Mouse (Mus musculus) forebrain, embryonic 11.5 days (tissue): ENCODE measurements at regions not wholly inside any gene's neighbourhood (a gene's known extent, or its start where the extent isn't known, plus 50 kb on each side); places are given as distances from the start of the nearest gene placed in this dataset.
"Not testable (repeated sequence)": the region's sequence is repeated elsewhere in the genome, so short reads cannot be mapped to it uniquely, and the experiment has no call there.

Experiments used
- ATAC-seq: fragments of 200-750 bp; cut with Nextera tagmentation; replicated peaks from 2 replicates; pipeline ENCODE4 v1.8.0; 2017; ENCODE audit warnings: moderate TSS enrichment; ENCODE audit not compliant: low FRiP score
- DNase-seq: peaks from one replicate; pipeline ENCODE4 v3.0.0-alpha.2; 2017; ENCODE audit warnings: low spot score
- H3K27ac ChIP-seq: fragments of 300-500 bp; sonication (generic); 2 replicates; pipeline ENCODE4 v1.5.1; 2014; ENCODE audit warnings: low read depth, low read length
- H3K27me3 ChIP-seq: fragments of 300-500 bp; sonication (generic); 2 replicates; pipeline ENCODE4 v1.6.1; 2014; ENCODE audit warnings: mild to moderate bottlenecking, low read length, mixed read lengths; ENCODE audit not compliant: control insufficient read depth, insufficient read depth
- H3K36me3 ChIP-seq: fragments of 300-500 bp; sonication (generic); 2 replicates; pipeline ENCODE4 v1.6.1; 2014; ENCODE audit warnings: mild to moderate bottlenecking, low read length, moderate library complexity, mixed read lengths; ENCODE audit not compliant: control insufficient read depth, insufficient read depth
- H3K4me1 ChIP-seq: fragments of 300-500 bp; sonication (generic); replicated peaks from 2 replicates; pipeline ENCODE4 v1.6.1; 2014; ENCODE audit warnings: low read length, mixed read lengths; ENCODE audit not compliant: control insufficient read depth, insufficient read depth
- H3K4me2 ChIP-seq: fragments of 300-500 bp; sonication (generic); 2 replicates; pipeline ENCODE4 v1.6.1; 2014; ENCODE audit warnings: low read depth, mild to moderate bottlenecking, low read length, moderate library complexity, mixed read lengths; ENCODE audit not compliant: severe bottlenecking
- H3K4me3 ChIP-seq: fragments of 300-500 bp; sonication (generic); 2 replicates; pipeline ENCODE4 v1.5.1; 2014; ENCODE audit warnings: low read depth, low read length
- H3K9ac ChIP-seq: fragments of 300-500 bp; sonication (generic); 2 replicates; pipeline ENCODE4 v1.6.1; 2014; ENCODE audit warnings: low read length
- H3K9me3 ChIP-seq: fragments of 300-500 bp; sonication (generic); 2 replicates; pipeline ENCODE4 v1.6.1; 2016; ENCODE audit warnings: low read length, mixed read lengths; ENCODE audit not compliant: control insufficient read depth
- WGBS: fragments of 180-500 bp; shearing (Covaris S2); extraction: QIAGEN DNeasy Blood & Tissue Kit; methylation state at CpG from one replicate; pipeline ENCODE4 v1.1.7; 2014; 5-methylcytosine and 5-hydroxymethylcytosine counted together

GRCm38 (mm10) chr1:145139267-145139651 is 364.0 kb upstream of the Rgs18 start:
- DNase-seq (no peak), ATAC-seq (no peak)
- no peak overlapping the region for H3K4me3 ChIP-seq
- no peaks in the 10 kb centered on the region for H3K36me3 ChIP-seq
- H3K4me2 ChIP-seq, result no peak overlapping the region
- no peak overlapping the region for H3K9ac ChIP-seq
- H3K27ac ChIP-seq, result no peak overlapping the region
- H3K9me3 ChIP-seq, result no peaks in the 10 kb centered on the region
- no peaks in the 10 kb centered on the region for H3K27me3 ChIP-seq
- H3K4me1 ChIP-seq, result no peaks in the 10 kb centered on the region

GRCm38 (mm10) chr1:145138452-145139266 is 363.4 kb upstream of the Rgs18 start:
- Histone ChIP-seq H3K36me3 (no peaks in the 10 kb centered on the region), H3K9me3 (no peaks in the 10 kb centered on the region), H3K27me3 (no peaks in the 10 kb centered on the region), H3K4me2 (no peak overlapping the region), H3K4me3 (no peak overlapping the region), H3K4me1 (no peaks in the 10 kb centered on the region), H3K27ac (no peak overlapping the region), H3K9ac (no peak overlapping the region)
- DNase-seq, result no peak
- WGBS, result 75% methylated on average over 2 of the region's 2 CpGs
- no peak for ATAC-seq

GRCm38 (mm10) chr1:145131020-145131419 is 355.8 kb upstream of the Rgs18 start:
- no peak for ATAC-seq
- Histone ChIP-seq H3K4me2 (no peak overlapping the region), H3K27me3 (no peaks in the 10 kb centered on the region), H3K4me1 (no peaks in the 10 kb centered on the region), H3K9me3 (no peaks in the 10 kb centered on the region), H3K36me3 (no peaks in the 10 kb centered on the region), H3K4me3 (no peak overlapping the region), H3K27ac (no peak overlapping the region), H3K9ac (no peak overlapping the region)
- 76% methylated on average over 1 of the region's 1 CpGs for WGBS
- DNase-seq, result no peak

GRCm38 (mm10) chr1:145113171-145113570 is 337.9 kb upstream of the Rgs18 start:
- DNase-seq (no peak), ATAC-seq (no peak)
- 70% methylated on average over 1 of the region's 1 CpGs for WGBS

GRCm38 (mm10) chr1:145106771-145107170 is 331.5 kb upstream of the Rgs18 start:
- H3K36me3 ChIP-seq, H3K9me3 ChIP-seq, H3K4me3 ChIP-seq, H3K27ac ChIP-seq, H3K4me1 ChIP-seq, ATAC-seq, H3K4me2 ChIP-seq, H3K9ac ChIP-seq, H3K27me3 ChIP-seq, DNase-seq: not testable (repeated sequence)
- WGBS, result 83% methylated on average over 4 of the region's 4 CpGs

More at GRCm38 (mm10) chr1:145113171-145113570, 337.9 kb upstream of the Rgs18 start:
- no peak overlapping the region for H3K4me2 ChIP-seq
- H3K4me3 ChIP-seq, result no peak overlapping the region
- no peaks in the 10 kb centered on the region for H3K27me3 ChIP-seq
- H3K4me1 ChIP-seq, result no peaks in the 10 kb centered on the region
- H3K9ac ChIP-seq, result no peak overlapping the region
- no peaks in the 10 kb centered on the region for H3K36me3 ChIP-seq
- H3K27ac ChIP-seq, result no peak overlapping the region
- no peaks in the 10 kb centered on the region for H3K9me3 ChIP-seq

GRCm38 (mm10) chr1:145065255-145065854 is 290.1 kb upstream of the Rgs18 start:
- Histone ChIP-seq H3K4me2 (no peak overlapping the region), H3K27ac (no peak overlapping the region), H3K4me1 (no peaks in the 10 kb centered on the region), H3K9me3 (no peaks in the 10 kb centered on the region), H3K9ac (no peak overlapping the region), H3K36me3 (no peaks in the 10 kb centered on the region), H3K27me3 (no peaks in the 10 kb centered on the region), H3K4me3 (no peak overlapping the region)
- WGBS, result 62% methylated on average over 1 of the region's 1 CpGs
- ATAC-seq, result peak; percentile 81
- DNase-seq, result no peak

GRCm38 (mm10) chr1:145064384-145064783 is 289.1 kb upstream of the Rgs18 start:
- 76% methylated on average over 3 of the region's 3 CpGs for WGBS
- no peak for ATAC-seq

GRCm38 (mm10) chr1:145015623-145016022 is 240.4 kb upstream of the Rgs18 start:
- no peak overlapping the region for H3K4me2 ChIP-seq
- 91% methylated on average over 4 of the region's 4 CpGs for WGBS
- no peak for DNase-seq

More at GRCm38 (mm10) chr1:145064384-145064783, 289.1 kb upstream of the Rgs18 start:
- no peak overlapping the region for H3K9ac ChIP-seq
- H3K27me3 ChIP-seq, result no peaks in the 10 kb centered on the region
- H3K4me1 ChIP-seq, result no peaks in the 10 kb centered on the region
- no peaks in the 10 kb centered on the region for H3K36me3 ChIP-seq
- H3K4me3 ChIP-seq, result no peak overlapping the region
- H3K27ac ChIP-seq, result no peak overlapping the region
- no peaks in the 10 kb centered on the region for H3K9me3 ChIP-seq
- no peak for DNase-seq
- no peak overlapping the region for H3K4me2 ChIP-seq

GRCm38 (mm10) chr1:145010833-145011232 is 235.6 kb upstream of the Rgs18 start:
- Histone ChIP-seq H3K9me3 (no peaks in the 10 kb centered on the region), H3K27me3 (no peaks in the 10 kb centered on the region), H3K4me1 (no peaks in the 10 kb centered on the region), H3K36me3 (no peaks in the 10 kb centered on the region), H3K4me2 (no peak overlapping the region), H3K27ac (no peak overlapping the region), H3K9ac (no peak overlapping the region), H3K4me3 (no peak overlapping the region)
- DNase-seq, result no peak
- ATAC-seq, result no peak

More at GRCm38 (mm10) chr1:145015623-145016022, 240.4 kb upstream of the Rgs18 start:
- Histone ChIP-seq H3K36me3 (no peaks in the 10 kb centered on the region), H3K27me3 (no peaks in the 10 kb centered on the region), H3K4me1 (no peaks in the 10 kb centered on the region), H3K4me3 (no peak overlapping the region), H3K9me3 (no peaks in the 10 kb centered on the region), H3K9ac (no peak overlapping the region), H3K27ac (no peak overlapping the region)
- ATAC-seq, result no peak
